In the genomic region with DNA sequence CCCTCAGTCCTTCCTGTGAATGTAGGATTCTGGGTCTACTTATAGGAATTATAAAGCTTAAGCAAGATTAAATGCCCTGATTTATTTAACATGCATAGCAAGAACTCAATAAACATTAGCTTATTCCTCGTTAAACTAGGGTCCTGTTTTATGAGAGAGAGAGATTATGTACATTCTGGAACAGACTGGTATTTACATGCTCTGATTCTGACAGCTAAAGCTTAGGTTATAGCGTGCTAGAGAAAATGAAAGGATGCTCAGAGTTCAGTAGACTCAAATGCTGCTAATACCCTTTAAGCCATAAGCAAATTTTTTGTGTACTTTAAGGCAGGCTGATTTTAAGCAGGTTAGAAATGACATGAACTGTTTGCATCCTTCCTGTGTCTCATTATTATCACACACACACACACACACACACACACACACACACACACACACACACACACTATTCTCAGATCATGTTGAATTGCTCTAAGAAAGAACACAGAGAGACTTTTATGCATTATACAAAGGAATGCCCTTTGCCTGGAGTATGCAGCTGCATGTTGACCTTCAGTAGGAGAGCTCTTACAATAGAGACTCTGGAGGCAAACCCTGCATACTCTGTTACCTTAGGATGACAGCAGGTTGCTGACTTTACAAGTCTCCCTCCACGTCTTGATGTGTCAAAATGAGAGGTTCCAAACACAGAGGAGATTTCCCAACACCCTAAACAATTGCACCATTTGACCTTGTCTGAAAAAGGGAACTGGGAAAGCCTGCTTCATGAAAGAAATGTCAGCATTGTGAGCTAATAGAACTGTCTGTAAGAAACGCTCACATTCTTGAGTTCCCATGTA, we compare ENCODE assay signal across 12 mouse cellular contexts.
DNase-seq lines count a peak whose midpoint lies in the region; ATAC-seq and TF ChIP-seq lines count a peak whose summit lies in the region.
"Had no signal": no experiment of that assay in that cellular context is flagged by ENCODE, and none has a peak within 500 bp of the region (broad histone marks: within the 10 kb centered on the region; RNA-seq: fewer than 3 reads in every experiment).

No protein-coding gene starts in this region.

- no peak overlapping the region for H3K4me2 ChIP-seq in lung, postnatal 0 days (replicated peaks; ENCODE audit: low read depth, low read length)
- H3K4me2 ChIP-seq in forebrain, postnatal 0 days (ENCODE audit: low read depth), result no peak overlapping the region
- no peak overlapping the region for H3K4me2 ChIP-seq in midbrain, embryonic 13.5 days (replicated peaks)
- H3K4me2 ChIP-seq: heart, embryonic 11.5 days had no signal

- WGBS in lung, postnatal 0 days, result 32% methylated on average over 4 of the region's 4 CpGs
- WGBS in forebrain, postnatal 0 days, result 22% methylated on average over 4 of the region's 4 CpGs
- 29% methylated on average over 4 of the region's 4 CpGs for WGBS in midbrain, embryonic 13.5 days

- no peak overlapping the region for H3K27ac ChIP-seq in lung, postnatal 0 days (ENCODE audit: low read length)
- H3K27ac ChIP-seq in forebrain, postnatal 0 days (ENCODE audit: low read depth, low read length), result no peak overlapping the region
- H3K27ac ChIP-seq in midbrain, embryonic 13.5 days, result peak overlapping the region; percentile 52
- H3K27ac ChIP-seq: liver, embryonic 14.5 days had no signal

- peak; percentile 6 for DNase-seq in lung, postnatal 0 days (ENCODE audit: low spot score)
- DNase-seq in lung, postnatal 14 days, result no peak
- DNase-seq in brain, adult 2 months (ENCODE audit: low read depth, low spot score), result peak; percentile 21
- DNase-seq in forebrain, postnatal 0 days, result no peak
- DNase-seq in heart, postnatal 10 days, result no peak
- DNase-seq in kidney, postnatal 25 days, result no peak
- no peak for DNase-seq in heart, adult 9 months (ENCODE audit: low spot score in 2 of 2)
- DNase-seq: cerebellum, adult 11 months had no signal

- ATAC-seq in lung, postnatal 0 days, result no peak
- ATAC-seq in forebrain, postnatal 0 days, result peak; percentile 43
- ATAC-seq in midbrain, embryonic 13.5 days, result peak; percentile 79
- ATAC-seq: activated CD4-positive, CD25-positive, alpha-beta regulatory T cell, adult 4 months had no signal

- H3K9ac ChIP-seq in lung, postnatal 0 days (replicated peaks; ENCODE audit: low read depth), result no peak overlapping the region
- H3K9ac ChIP-seq in forebrain, postnatal 0 days, result no peak overlapping the region
- no peak overlapping the region for H3K9ac ChIP-seq in midbrain, embryonic 13.5 days (replicated peaks)
- H3K9ac ChIP-seq: liver, embryonic 14.5 days had no signal

- H3K4me1 ChIP-seq in lung, postnatal 0 days (ENCODE audit: insufficient read depth, low read depth, low read length), result no peaks in the 10 kb centered on the region
- no peaks in the 10 kb centered on the region for H3K4me1 ChIP-seq in forebrain, postnatal 0 days (ENCODE audit: insufficient read depth)
- H3K4me1 ChIP-seq in midbrain, embryonic 13.5 days (replicated peaks), result peaks cover 31% of the 10 kb centered on the region

- TF ChIP-seq EP300 in lung, postnatal 0 days (IDR thresholded peaks at IDR 0.05), result no peak

- no peaks in the 10 kb centered on the region for H3K27me3 ChIP-seq in lung, postnatal 0 days (replicated peaks; ENCODE audit: insufficient read depth, low read length)
- no peaks in the 10 kb centered on the region for H3K27me3 ChIP-seq in forebrain, postnatal 0 days (ENCODE audit: insufficient read depth, low read length)
- no peaks in the 10 kb centered on the region for H3K27me3 ChIP-seq in midbrain, embryonic 13.5 days

- no peak overlapping the region for H3K4me3 ChIP-seq in lung, postnatal 0 days (ENCODE audit: low read depth, low read length)
- H3K4me3 ChIP-seq in forebrain, postnatal 0 days (ENCODE audit: low read depth, low read length), result no peak overlapping the region
- no peak overlapping the region for H3K4me3 ChIP-seq in midbrain, embryonic 13.5 days (replicated peaks)

- TF ChIP-seq CTCF in lung, postnatal 0 days (IDR thresholded peaks at IDR 0.05), result no peak
- TF ChIP-seq CTCF in forebrain, postnatal 0 days (IDR thresholded peaks at IDR 0.05; ENCODE audit: low read depth), result no peak

- no peaks in the 10 kb centered on the region for H3K36me3 ChIP-seq in lung, postnatal 0 days (ENCODE audit: insufficient read depth, low read length)
- no peaks in the 10 kb centered on the region for H3K36me3 ChIP-seq in forebrain, postnatal 0 days (ENCODE audit: insufficient read depth)
- no peaks in the 10 kb centered on the region for H3K36me3 ChIP-seq in midbrain, embryonic 13.5 days

- intact Hi-C loops in heart, postnatal 10 days (cut with DNase I), result no loop called here

- H3K9me3 ChIP-seq in lung, postnatal 0 days (ENCODE audit: low read length), result no peaks in the 10 kb centered on the region
- H3K9me3 ChIP-seq in forebrain, postnatal 0 days (ENCODE audit: low read length), result no peaks in the 10 kb centered on the region
- H3K9me3 ChIP-seq in midbrain, embryonic 13.5 days, result no peaks in the 10 kb centered on the region

Comparison
In these comparisons a context has a peak if more than half of its experiments do, and no peak if none do; other contexts are left out.
1. DNase-seq: peak in lung, postnatal 0 days (single experiment) and brain, adult 2 months (single experiment); none in lung, postnatal 14 days (single experiment), forebrain, postnatal 0 days (single experiment), heart, postnatal 10 days (0 of 2), kidney, postnatal 25 days (0 of 2) and heart, adult 9 months (0 of 2).